In genomic region chr8:12503344-12503743, GRCm38 (mm10) we compare ENCODE assay signal across 13 mouse cellular contexts.
DNase-seq lines count a peak whose midpoint lies in the region; ATAC-seq and TF ChIP-seq lines count a peak whose summit lies in the region.
"Had no signal": no experiment of that assay in that cellular context is flagged by ENCODE, and none has a peak within 500 bp of the region (broad histone marks: within the 10 kb centered on the region; RNA-seq: fewer than 3 reads in every experiment).

No protein-coding gene starts in this region.

- no peak overlapping the region for H3K27ac ChIP-seq in hindbrain, embryonic 11.5 days (ENCODE audit: low read depth, low read length)
- H3K27ac ChIP-seq in hindbrain, postnatal 0 days: no peak overlapping the region
- no peak overlapping the region for H3K27ac ChIP-seq in embryonic facial prominence, embryonic 11.5 days (replicated peaks; ENCODE audit: low read depth, low read length)
- H3K27ac ChIP-seq in limb, embryonic 11.5 days (replicated peaks; ENCODE audit: low read depth, low read length): no peak overlapping the region
- H3K27ac ChIP-seq: limb, embryonic 12.5 days had no signal

- intact Hi-C loops in left cerebral cortex, postnatal 10 days (cut with DNase I): no loop called here

- H3K4me3 ChIP-seq in hindbrain, embryonic 11.5 days (ENCODE audit: low read depth, low read length): no peak overlapping the region
- no peak overlapping the region for H3K4me3 ChIP-seq in hindbrain, postnatal 0 days (ENCODE audit: low read length)
- no peak overlapping the region for H3K4me3 ChIP-seq in embryonic facial prominence, embryonic 11.5 days (ENCODE audit: low read depth, low read length)
- H3K4me3 ChIP-seq in limb, embryonic 11.5 days (ENCODE audit: low read depth, low read length): no peak overlapping the region

- DNase-seq in hindbrain, embryonic 11.5 days (ENCODE audit: low spot score): peak; percentile 60
- no peak for DNase-seq in hindbrain, postnatal 0 days (ENCODE audit: low spot score)
- DNase-seq in ES-CJ7 (ENCODE audit: low read depth, low spot score): peak; percentile 89
- peak; percentile 42 for DNase-seq in embryonic facial prominence, embryonic 11.5 days (ENCODE audit: low spot score)
- peak; percentile 52 for DNase-seq in limb, embryonic 11.5 days (ENCODE audit: low spot score)
- no peak for DNase-seq in urinary bladder, adult 18-20 months (ENCODE audit: low spot score in 2 of 2)
- no peak for DNase-seq in left cerebral cortex, postnatal 10 days (ENCODE audit: extremely low spot score in 1 of 2, low spot score in 2 of 2)
- no peak for DNase-seq in kidney, adult 8-10 months
- DNase-seq: adrenal gland, postnatal 14 days; cerebellum, adult 9-10 months; lung, postnatal 14 days; right cerebral cortex, adult 18-20 months had no signal

- no peaks in the 10 kb centered on the region for H3K9me3 ChIP-seq in hindbrain, embryonic 11.5 days (ENCODE audit: control insufficient read depth, low read length)
- no peaks in the 10 kb centered on the region for H3K9me3 ChIP-seq in hindbrain, postnatal 0 days (ENCODE audit: low read length)
- no peaks in the 10 kb centered on the region for H3K9me3 ChIP-seq in embryonic facial prominence, embryonic 11.5 days (replicated peaks; ENCODE audit: control insufficient read depth, low read length)
- H3K9me3 ChIP-seq in limb, embryonic 11.5 days (ENCODE audit: control insufficient read depth, low read length): no peaks in the 10 kb centered on the region
- H3K9me3 ChIP-seq: limb, embryonic 12.5 days had no signal

- 2% methylated on average over 14 of the region's 14 CpGs for WGBS in hindbrain, embryonic 11.5 days
- 9% methylated on average over 14 of the region's 14 CpGs for WGBS in hindbrain, postnatal 0 days
- 2% methylated on average over 14 of the region's 14 CpGs for WGBS in embryonic facial prominence, embryonic 11.5 days
- under 1% methylated on average over 14 of the region's 14 CpGs for WGBS in limb, embryonic 11.5 days

- peaks cover 20% of the 10 kb centered on the region for H3K4me1 ChIP-seq in hindbrain, embryonic 11.5 days (replicated peaks; ENCODE audit: control insufficient read depth, insufficient read depth, low read length)
- peaks cover 6% of the 10 kb centered on the region; the same call in 1 of the 2 replicates for H3K4me1 ChIP-seq in hindbrain, postnatal 0 days (ENCODE audit: insufficient read depth, low read length)
- peaks cover 2% of the 10 kb centered on the region; the same call in 1 of the 2 replicates for H3K4me1 ChIP-seq in embryonic facial prominence, embryonic 11.5 days (ENCODE audit: control insufficient read depth, insufficient read depth, low read length)
- H3K4me1 ChIP-seq in limb, embryonic 11.5 days (ENCODE audit: control insufficient read depth, insufficient read depth, low read length): peaks cover 9% of the 10 kb centered on the region

- ATAC-seq in hindbrain, embryonic 11.5 days (ENCODE audit: low FRiP score): no peak
- no peak for ATAC-seq in hindbrain, postnatal 0 days
- ATAC-seq in embryonic facial prominence, embryonic 11.5 days (replicated peaks; ENCODE audit: insufficient number of reproducible peaks, low FRiP score, low TSS enrichment, low read depth): no peak
- no peak for ATAC-seq in limb, embryonic 11.5 days (ENCODE audit: insufficient number of reproducible peaks, low FRiP score, low TSS enrichment, low read depth)

- no peak for TF ChIP-seq CTCF in hindbrain, postnatal 0 days (IDR thresholded peaks at IDR 0.05; ENCODE audit: low read depth)

- H3K36me3 ChIP-seq in hindbrain, embryonic 11.5 days (ENCODE audit: control insufficient read depth, insufficient read depth, low read length): no peaks in the 10 kb centered on the region
- H3K36me3 ChIP-seq in hindbrain, postnatal 0 days (ENCODE audit: insufficient read depth, low read length): no peaks in the 10 kb centered on the region
- H3K36me3 ChIP-seq in embryonic facial prominence, embryonic 11.5 days (replicated peaks; ENCODE audit: control insufficient read depth, insufficient read depth, low read depth, low read length): no peaks in the 10 kb centered on the region
- H3K36me3 ChIP-seq in limb, embryonic 11.5 days (ENCODE audit: control insufficient read depth, insufficient read depth, low read length): no peaks in the 10 kb centered on the region
- H3K36me3 ChIP-seq: limb, embryonic 12.5 days had no signal

- peaks cover 16% of the 10 kb centered on the region for H3K27me3 ChIP-seq in hindbrain, embryonic 11.5 days (ENCODE audit: control insufficient read depth, insufficient read depth, low read length)
- H3K27me3 ChIP-seq in hindbrain, postnatal 0 days (ENCODE audit: insufficient read depth, low read length): peaks cover 21% of the 10 kb centered on the region
- peaks cover 43% of the 10 kb centered on the region for H3K27me3 ChIP-seq in embryonic facial prominence, embryonic 11.5 days (ENCODE audit: control insufficient read depth, insufficient read depth, low read length)
- peaks cover 53% of the 10 kb centered on the region for H3K27me3 ChIP-seq in limb, embryonic 11.5 days (ENCODE audit: control insufficient read depth, insufficient read depth, low read length)

- H3K9ac ChIP-seq in hindbrain, embryonic 11.5 days (ENCODE audit: low read depth, low read length): no peak overlapping the region
- no peak overlapping the region for H3K9ac ChIP-seq in hindbrain, postnatal 0 days (replicated peaks; ENCODE audit: low read length)
- no peak overlapping the region for H3K9ac ChIP-seq in embryonic facial prominence, embryonic 11.5 days (replicated peaks; ENCODE audit: low read length)
- no peak overlapping the region for H3K9ac ChIP-seq in limb, embryonic 11.5 days (ENCODE audit: low read length)
- H3K9ac ChIP-seq: limb, embryonic 12.5 days had no signal

- H3K4me2 ChIP-seq in hindbrain, embryonic 11.5 days (replicated peaks; ENCODE audit: low read depth, low read length): no peak overlapping the region
- H3K4me2 ChIP-seq in hindbrain, postnatal 0 days (ENCODE audit: low read depth, low read length): no peak overlapping the region
- H3K4me2 ChIP-seq in embryonic facial prominence, embryonic 11.5 days (ENCODE audit: low read depth, low read length): no peak overlapping the region
- H3K4me2 ChIP-seq in limb, embryonic 11.5 days (ENCODE audit: low read depth, severe bottlenecking): no peak overlapping the region

Comparison
In these comparisons a context has a peak if more than half of its experiments do, and no peak if none do; other contexts are left out.
1. DNase-seq: peak in hindbrain, embryonic 11.5 days (single experiment), ES-CJ7 (single experiment), embryonic facial prominence, embryonic 11.5 days (single experiment) and limb, embryonic 11.5 days (single experiment); none in hindbrain, postnatal 0 days (single experiment), urinary bladder, adult 18-20 months (0 of 2), left cerebral cortex, postnatal 10 days (0 of 2) and kidney, adult 8-10 months (0 of 2).